Mouse (Mus musculus) neural tube, embryonic 15.5 days (tissue): Measurements from ENCODE around the gene Acot3. TPM values are rescaled to one million over a fixed set of nuclear protein-coding genes. Genes with fewer than 3 reads are reported as not detected.
A peak's percentile ranks its signal among the peaks of the same experiment; 100 is the strongest.
"Not testable (repeated sequence)": the region's sequence is repeated elsewhere in the genome, so short reads cannot be mapped to it uniquely, and the experiment has no call there.

Experiments
- ATAC-seq: fragments of 200-750 bp; cut with Nextera tagmentation; 2 replicates; pipeline ENCODE4 v1.8.0; 2017; ENCODE audit warnings: mild to moderate bottlenecking, moderate TSS enrichment, moderate library complexity; ENCODE audit not compliant: low FRiP score
- H3K27ac ChIP-seq: fragments of 300-500 bp; sonication (generic); replicated peaks from 2 replicates; pipeline ENCODE4 v1.5.1; 2015; ENCODE audit warnings: mild to moderate bottlenecking, inconsistent platforms
- H3K27me3 ChIP-seq: fragments of 300-500 bp; sonication (generic); replicated peaks from 2 replicates; pipeline ENCODE4 v1.6.1; 2015; ENCODE audit warnings: inconsistent platforms
- H3K36me3 ChIP-seq: fragments of 300-500 bp; sonication (generic); 2 replicates; pipeline ENCODE4 v1.6.1; 2015; ENCODE audit warnings: inconsistent platforms
- H3K4me1 ChIP-seq: fragments of 300-500 bp; sonication (generic); 2 replicates; pipeline ENCODE4 v1.6.1; 2015; ENCODE audit warnings: inconsistent platforms
- H3K4me2 ChIP-seq: fragments of 300-500 bp; sonication (generic); 2 replicates; pipeline ENCODE4 v1.6.1; 2015; ENCODE audit warnings: inconsistent platforms, mild to moderate bottlenecking, moderate library complexity
- H3K4me3 ChIP-seq: fragments of 300-500 bp; sonication (generic); replicated peaks from 2 replicates; pipeline ENCODE4 v1.5.1; 2015; ENCODE audit warnings: mild to moderate bottlenecking, inconsistent platforms
- H3K9ac ChIP-seq: fragments of 300-500 bp; sonication (generic); replicated peaks from 2 replicates; pipeline ENCODE4 v1.6.1; 2015; ENCODE audit warnings: mild to moderate bottlenecking, inconsistent platforms
- H3K9me3 ChIP-seq: fragments of 300-500 bp; sonication (generic); replicated peaks from 2 replicates; pipeline ENCODE4 v1.6.1; 2016; ENCODE audit warnings: inconsistent platforms
- WGBS: fragments of 180-500 bp; shearing (Covaris S2); methylation state at CpG from one replicate; pipeline ENCODE4 v1.1.7; 2015; ENCODE audit warnings: mixed read lengths; 5-methylcytosine and 5-hydroxymethylcytosine counted together
- polyA plus RNA-seq: library from polyadenylated mRNA; unstranded; fragments of >200 nt; fragmentation: Nextera tagmentation; extraction: Ambion mirVana; gene quantifications from 2 replicates; pipeline ENCODE4 v1.2.1, GENCODE M21; 2015

Acot3 gene
- polyA plus RNA-seq, 1 experiment from 2014 or later = 1.1 TPM

GRCm38 (mm10) chr12:84068986-84069385 is 17.0 kb downstream of the Acot3 start, which contains the start of gene Acot5:
Acot5 (plus strand) TSS chr12:84069325.
- H3K4me2 ChIP-seq = peak within 1 kb of the TSS; percentile 64
- 0 out of 2 replicates have a peak within 1 kb of the TSS, but pooled peaks have one; percentile 26 for H3K9ac ChIP-seq
- no peaks in the 10 kb centered on the region for H3K36me3 ChIP-seq
- H3K4me3 ChIP-seq = peak within 1 kb of the TSS; percentile 43
- no peak within 1 kb of the TSS for H3K27ac ChIP-seq
- H3K27me3 ChIP-seq = peaks cover 31% of the 10 kb centered on the region
- 50% methylated on average over 9 of the region's 9 CpGs for WGBS
- ATAC-seq = no peak
- peaks cover 7% of the 10 kb centered on the region; the same call in 1 of the 2 replicates for H3K4me1 ChIP-seq
- H3K9me3 ChIP-seq = no peaks in the 10 kb centered on the region

DNA sequence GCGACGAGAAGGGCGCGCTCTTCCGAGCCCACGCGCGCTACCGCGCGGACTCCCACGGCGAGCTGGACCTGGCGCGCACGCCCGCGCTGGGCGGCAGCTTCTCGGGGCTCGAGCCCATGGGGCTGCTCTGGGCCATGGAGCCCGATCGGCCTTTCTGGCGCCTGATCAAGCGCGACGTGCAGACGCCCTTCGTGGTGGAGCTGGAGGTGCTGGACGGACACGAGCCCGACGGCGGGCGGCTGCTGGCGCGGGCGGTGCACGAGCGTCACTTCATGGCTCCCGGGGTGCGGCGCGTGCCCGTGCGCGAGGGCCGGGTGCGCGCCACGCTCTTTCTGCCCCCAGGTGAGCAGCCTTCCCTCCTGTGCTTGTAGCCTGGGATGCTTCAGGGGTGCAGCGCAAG is 17.6 kb downstream of the Acot3 start:
- Histone ChIP-seq H3K9ac (0 out of 2 replicates have a peak overlapping the region, but pooled peaks have one; percentile 26), H3K4me2 (peak overlapping the region; percentile 64), H3K27me3 (peaks cover 31% of the 10 kb centered on the region), H3K4me3 (peak overlapping the region; percentile 43)
- not testable (repeated sequence) for ATAC-seq, H3K4me1 ChIP-seq, H3K36me3 ChIP-seq, H3K9me3 ChIP-seq, H3K27ac ChIP-seq
- WGBS = 2% methylated on average over 38 of the region's 52 CpGs

- no peaks in the 10 kb centered on the region for H3K36me3 ChIP-seq
- H3K9ac ChIP-seq = no peak overlapping the region
- no peak overlapping the region for H3K27ac ChIP-seq
- H3K4me1 ChIP-seq = peaks cover 7% of the 10 kb centered on the region; the same call in 1 of the 2 replicates
- no peak overlapping the region for H3K4me3 ChIP-seq
- 99% methylated on average over 2 of the region's 2 CpGs for WGBS
- H3K9me3 ChIP-seq = no peaks in the 10 kb centered on the region
- H3K4me2 ChIP-seq = no peak overlapping the region
- H3K27me3 ChIP-seq = peaks cover 31% of the 10 kb centered on the region
- no peak for ATAC-seq
Measured at GRCm38 (mm10) chr12:84071696-84072095, 19.8 kb downstream of the Acot3 start.

DNA sequence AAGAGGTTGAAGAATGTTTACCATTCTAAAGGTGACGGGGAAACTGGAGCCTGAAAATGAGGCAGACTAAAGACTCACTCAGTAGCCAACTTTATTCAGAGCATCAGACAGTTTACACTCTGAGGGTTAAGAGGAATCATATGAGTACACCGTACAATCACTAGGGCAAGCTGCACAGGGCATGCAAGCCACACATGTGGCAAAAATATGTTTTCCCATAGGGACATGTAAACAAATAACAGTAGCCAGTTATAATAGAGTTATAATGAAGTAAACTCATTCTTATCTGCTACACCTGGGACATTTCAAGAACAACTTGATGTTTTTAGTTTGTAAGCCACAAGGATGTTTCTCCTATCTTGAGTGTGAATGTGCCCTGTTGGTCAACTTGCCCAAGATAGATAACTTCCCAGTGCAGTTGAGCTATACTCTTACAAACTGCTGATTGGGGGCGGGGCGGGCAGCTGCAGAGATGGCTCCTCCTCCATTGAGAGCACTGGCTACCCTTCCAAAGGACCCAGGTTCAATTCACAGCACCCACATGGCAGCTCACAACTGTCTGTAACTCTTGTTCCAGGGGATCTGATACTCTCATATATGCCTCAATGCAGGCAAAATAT is 25.5 kb downstream of the Acot3 start:
- 89% methylated on average over 4 of the region's 4 CpGs for WGBS
- no peaks in the 10 kb centered on the region for H3K27me3 ChIP-seq
- H3K4me1 ChIP-seq = no peaks in the 10 kb centered on the region
- H3K4me2 ChIP-seq = no peak overlapping the region
- ATAC-seq = no peak
- no peaks in the 10 kb centered on the region for H3K36me3 ChIP-seq
- no peak overlapping the region for H3K9ac ChIP-seq
- H3K9me3 ChIP-seq = no peaks in the 10 kb centered on the region
- H3K4me3 ChIP-seq = no peak overlapping the region
- no peak overlapping the region for H3K27ac ChIP-seq

DNA sequence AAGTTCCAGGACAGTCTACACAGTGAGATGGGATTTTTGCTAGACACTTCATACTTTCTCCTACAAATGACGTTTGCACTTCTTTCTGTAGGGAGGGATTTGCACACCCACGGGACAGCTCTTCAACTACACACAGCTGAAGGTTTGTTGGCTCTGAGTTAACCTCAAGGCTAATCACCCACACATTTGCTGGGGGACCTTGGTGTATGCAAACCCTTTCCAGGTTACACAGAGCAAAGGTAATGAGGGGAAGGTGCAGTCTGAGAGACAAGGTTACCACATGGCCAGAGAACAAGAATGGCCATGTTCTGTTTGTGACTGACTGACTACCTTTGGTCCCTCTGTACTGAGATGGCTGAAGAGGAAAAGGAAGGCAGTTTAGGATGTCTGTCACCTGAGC is 31.9 kb downstream of the Acot3 start:
- H3K27me3 ChIP-seq = no peaks in the 10 kb centered on the region
- H3K4me2 ChIP-seq = no peak overlapping the region
- H3K9ac ChIP-seq = no peak overlapping the region
- WGBS = 84% methylated on average over 2 of the region's 2 CpGs
- H3K4me1 ChIP-seq = no peaks in the 10 kb centered on the region
- no peak for ATAC-seq
- H3K4me3 ChIP-seq = no peak overlapping the region
- H3K36me3 ChIP-seq = no peaks in the 10 kb centered on the region
- no peaks in the 10 kb centered on the region for H3K9me3 ChIP-seq
- no peak overlapping the region for H3K27ac ChIP-seq

DNA sequence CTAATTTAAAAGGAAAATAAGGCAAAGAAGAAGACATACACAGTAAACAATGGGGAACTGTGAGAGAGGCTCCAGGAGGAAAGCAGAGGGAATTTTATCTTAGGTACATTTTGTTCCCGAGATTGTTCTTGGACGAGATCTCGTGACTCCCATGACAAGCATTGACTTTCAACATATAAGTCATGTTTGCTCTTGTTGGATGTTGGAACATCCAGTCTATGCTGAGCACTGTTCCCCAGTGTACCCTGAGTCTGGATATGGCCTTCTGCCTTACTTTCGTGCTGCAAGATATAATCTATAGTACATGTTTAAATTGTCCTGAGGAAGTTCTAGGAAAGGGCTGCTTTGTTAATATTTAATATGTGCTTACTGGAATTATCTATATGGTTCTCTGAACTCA is 32.6 kb downstream of the Acot3 start:
- Histone ChIP-seq H3K27me3 (no peaks in the 10 kb centered on the region), H3K4me3 (no peak overlapping the region), H3K9me3 (peaks cover 7% of the 10 kb centered on the region; the same call in 1 of the 2 replicates), H3K4me1 (no peaks in the 10 kb centered on the region), H3K4me2 (no peak overlapping the region), H3K9ac (no peak overlapping the region), H3K36me3 (no peaks in the 10 kb centered on the region), H3K27ac (no peak overlapping the region)
- no peak for ATAC-seq
- WGBS = 90% methylated on average over 4 of the region's 4 CpGs

DNA sequence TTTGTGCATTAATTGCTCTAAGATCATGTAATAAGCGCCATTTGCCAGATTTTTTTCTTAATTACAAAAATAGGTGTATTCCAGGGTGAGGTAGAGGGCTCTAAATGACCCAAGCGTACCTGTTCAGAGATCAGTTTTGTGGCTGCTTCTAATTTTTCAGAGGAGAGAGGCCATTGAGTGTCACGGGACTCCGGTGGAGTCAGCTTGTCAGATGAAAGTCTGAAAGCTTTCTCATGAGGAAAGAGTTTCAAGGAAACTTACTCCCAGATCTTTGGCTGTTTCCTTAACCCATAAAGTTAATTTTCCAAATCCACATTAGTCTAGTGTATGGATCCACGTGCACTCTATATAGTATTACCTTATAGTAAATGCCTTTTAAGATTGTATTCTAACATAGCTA is 42.7 kb downstream of the Acot3 start:
- ATAC-seq, H3K36me3 ChIP-seq, H3K4me3 ChIP-seq, H3K27me3 ChIP-seq, H3K4me1 ChIP-seq, H3K27ac ChIP-seq, H3K4me2 ChIP-seq, H3K9me3 ChIP-seq, H3K9ac ChIP-seq: not testable (repeated sequence)
- 91% methylated on average over 5 of the region's 5 CpGs for WGBS

GRCm38 (mm10) chr12:84099605-84100004 is 47.7 kb downstream of the Acot3 start:
- H3K4me2 ChIP-seq = no peak overlapping the region
- H3K27me3 ChIP-seq = no peaks in the 10 kb centered on the region
- no peaks in the 10 kb centered on the region for H3K9me3 ChIP-seq
- peaks cover 4% of the 10 kb centered on the region; the same call in 1 of the 2 replicates for H3K4me1 ChIP-seq
- H3K27ac ChIP-seq = no peak overlapping the region
- ATAC-seq = no peak
- no peaks in the 10 kb centered on the region for H3K36me3 ChIP-seq
- no peak overlapping the region for H3K9ac ChIP-seq
- 100% methylated on average over 2 of the region's 2 CpGs for WGBS
- no peak overlapping the region for H3K4me3 ChIP-seq

DNA sequence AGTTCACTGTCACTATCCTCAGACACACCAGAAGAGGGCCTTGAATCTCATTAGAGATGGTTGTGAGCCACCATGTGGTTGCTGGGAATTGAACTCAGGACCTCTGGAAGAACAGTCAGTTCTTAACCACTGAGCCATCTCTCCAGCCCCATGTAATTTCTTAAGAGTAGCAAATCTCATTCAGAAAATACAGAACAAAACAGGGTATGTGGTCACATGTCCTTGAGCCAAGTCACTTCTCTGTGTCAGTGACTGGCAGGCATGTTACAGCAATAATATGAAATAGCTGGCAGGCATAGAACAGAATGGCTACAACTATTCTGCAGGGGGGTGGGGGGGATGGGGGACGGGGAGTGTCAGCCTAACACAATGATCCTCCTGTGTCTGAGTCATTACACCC is 48.1 kb downstream of the Acot3 start:
- Histone ChIP-seq H3K9me3 (no peaks in the 10 kb centered on the region), H3K9ac (no peak overlapping the region), H3K4me2 (peak overlapping the region; percentile 81), H3K27ac (no peak overlapping the region), H3K36me3 (no peaks in the 10 kb centered on the region), H3K27me3 (no peaks in the 10 kb centered on the region), H3K4me3 (peak overlapping the region; percentile 56), H3K4me1 (peaks cover 4% of the 10 kb centered on the region; the same call in 1 of the 2 replicates)
- WGBS = 22% methylated on average over 1 of the region's 1 CpGs
- no peak for ATAC-seq

GRCm38 (mm10) chr12:84100604-84101492 is 48.9 kb downstream of the Acot3 start, which contains the start of gene Acot6:
Acot6 (plus strand) TSS chr12:84100654.
- not testable (repeated sequence) for H3K4me1 ChIP-seq, H3K27me3 ChIP-seq, H3K9me3 ChIP-seq, H3K36me3 ChIP-seq
- Histone ChIP-seq H3K4me2 (peak within 1 kb of the TSS; percentile 81), H3K4me3 (peak within 1 kb of the TSS; percentile 56), H3K27ac (peak within 1 kb of the TSS; percentile 72), H3K9ac (peak within 1 kb of the TSS; percentile 59)
- WGBS = under 1% methylated on average over 65 of the region's 80 CpGs
- peak; percentile 73 for ATAC-seq

GRCm38 (mm10) chr12:84101493-84101845 is 49.5 kb downstream of the Acot3 start:
- Histone ChIP-seq H3K9ac (no peak overlapping the region), H3K9me3 (no peaks in the 10 kb centered on the region), H3K27me3 (no peaks in the 10 kb centered on the region), H3K36me3 (no peaks in the 10 kb centered on the region), H3K27ac (no peak overlapping the region), H3K4me1 (peaks cover 4% of the 10 kb centered on the region; the same call in 1 of the 2 replicates), H3K4me2 (peak overlapping the region; percentile 81), H3K4me3 (peak overlapping the region; percentile 56)
- WGBS = 60% methylated on average over 2 of the region's 2 CpGs
- no peak for ATAC-seq

- Histone ChIP-seq H3K4me2 (no peak overlapping the region), H3K27ac (no peak overlapping the region), H3K4me3 (no peak overlapping the region), H3K4me1 (no peaks in the 10 kb centered on the region), H3K36me3 (no peaks in the 10 kb centered on the region), H3K9ac (no peak overlapping the region), H3K27me3 (no peaks in the 10 kb centered on the region), H3K9me3 (no peaks in the 10 kb centered on the region)
- 61% methylated on average over 3 of the region's 3 CpGs for WGBS
- ATAC-seq = no peak
Measured at GRCm38 (mm10) chr12:84107012-84107411, 55.1 kb downstream of the Acot3 start.
